Mouse (Mus musculus) MEL (cell line): ENCODE data around the gene Katnbl1.

ENCODE experiments used
- CHD2 ChIP-seq: IDR thresholded peaks from 2 replicates; pipeline ENCODE4 v1.6.1; 2011; ENCODE audit warnings: low read length, improper control_type of control experiment
- CTCF ChIP-seq, 3 experiments: IDR thresholded peaks in 2 of 3; conservative IDR thresholded peaks in 1 of 3; 2 replicates each; pipeline ENCODE4 v1.5.1; 2011 to 2012; ENCODE audit warnings: low read length in 3 of 3, low read depth in 2 of 3, mild to moderate bottlenecking in 2 of 3, improper control_type of control experiment in 1 of 3, inconsistent platforms in 1 of 3, mixed read lengths in 1 of 3, moderate library complexity in 1 of 3; ENCODE audit not compliant: control insufficient read depth in 1 of 3, insufficient read depth in 1 of 3, poor library complexity in 1 of 3, severe bottlenecking in 1 of 3
- EP300 ChIP-seq, 2 experiments: IDR thresholded peaks; 2 replicates each; pipeline ENCODE4 v1.6.1; 2011; ENCODE audit warnings: improper control_type of control experiment in 2 of 2, low read length in 2 of 2, low read depth in 1 of 2, mild to moderate bottlenecking in 1 of 2
- GABPA ChIP-seq: IDR thresholded peaks from 2 replicates; pipeline ENCODE4 v1.6.1; 2012; ENCODE audit warnings: low read depth, mild to moderate bottlenecking, inconsistent platforms, low read length, improper control_type of control experiment, moderate library complexity
- KAT2A ChIP-seq: conservative IDR thresholded peaks from 2 replicates; pipeline ENCODE4 v1.6.1; 2012; ENCODE audit warnings: low read depth, low read length, improper control_type of control experiment, inconsistent platforms
- MXI1 ChIP-seq: IDR thresholded peaks from 2 replicates; pipeline ENCODE4 v1.6.1; 2011; ENCODE audit warnings: mild to moderate bottlenecking, low read depth, low read length, improper control_type of control experiment
- POLR2A ChIP-seq, 2 experiments: IDR thresholded peaks; 2 replicates each; pipeline ENCODE4 v1.6.1; 2011 to 2012; ENCODE audit warnings: low read length in 2 of 2, mild to moderate bottlenecking in 2 of 2, control low read depth in 1 of 2, improper control_type of control experiment in 1 of 2, low read depth in 1 of 2, moderate library complexity in 1 of 2; ENCODE audit not compliant: control insufficient read depth in 1 of 2, insufficient read depth in 1 of 2, poor library complexity in 1 of 2
- POLR2AphosphoS2 ChIP-seq: IDR thresholded peaks from 2 replicates; pipeline ENCODE4 v1.6.1; 2011; ENCODE audit warnings: low read length, improper control_type of control experiment
- SMC3 ChIP-seq: IDR thresholded peaks from 2 replicates; pipeline ENCODE4 v1.6.1; 2011; ENCODE audit warnings: low read depth, low read length, improper control_type of control experiment
- TCF12 ChIP-seq: IDR thresholded peaks from 2 replicates; pipeline ENCODE4 v1.6.1; 2014; ENCODE audit warnings: low read depth, mild to moderate bottlenecking, inconsistent platforms, low read length, improper control_type of control experiment, moderate library complexity
- USF2 ChIP-seq, 2 experiments: IDR thresholded peaks; 2 replicates each; pipeline ENCODE4 v1.6.1; 2011 to 2012; ENCODE audit warnings: improper control_type of control experiment in 2 of 2, low read length in 2 of 2, borderline replicate concordance in 1 of 2, inconsistent platforms in 1 of 2, low read depth in 1 of 2, mild to moderate bottlenecking in 1 of 2; ENCODE audit not compliant: insufficient read depth in 1 of 2
- ZKSCAN1 ChIP-seq: IDR thresholded peaks from 2 replicates; pipeline ENCODE4 v1.6.1; 2012; ENCODE audit warnings: low read depth, mild to moderate bottlenecking, inconsistent platforms, low read length, improper control_type of control experiment, moderate library complexity

GRCm38 (mm10) chr2:112373141-112373540 lies 5.9 kb upstream of the Katnbl1 start:
- TF ChIP-seq MXI1 (no peak), EP300 (IDR thresholded peaks at IDR 0.05; ENCODE audit: low read depth in 1 of 2, low read length in 2 of 2) (no peak), GABPA (no peak), CTCF (IDR thresholded peaks at IDR 0.05 in 2 of 3, conservative IDR thresholded peaks at IDR 0.05 in 1 of 3; ENCODE audit: control insufficient read depth in 1 of 3, insufficient read depth in 1 of 3, low read depth in 2 of 3, low read length in 3 of 3, poor library complexity in 1 of 3, severe bottlenecking in 1 of 3) (no peak), SMC3 (no peak), ZKSCAN1 (no peak), USF2 (IDR thresholded peaks at IDR 0.05; ENCODE audit: borderline replicate concordance in 1 of 2, insufficient read depth in 1 of 2, low read depth in 1 of 2, low read length in 2 of 2) (no peak), KAT2A (no peak), CHD2 (no peak), POLR2AphosphoS2 (no peak), TCF12 (no peak), POLR2A (IDR thresholded peaks at IDR 0.05; ENCODE audit: control insufficient read depth in 1 of 2, insufficient read depth in 1 of 2, low read depth in 1 of 2, low read length in 2 of 2, poor library complexity in 1 of 2) (no peak)
